Mouse (Mus musculus): ENCODE measurements around the gene Ccpg1os. TPM values are rescaled to one million over a fixed set of nuclear protein-coding genes. Genes with fewer than 3 reads are reported as not detected.

The Ccpg1os gene
- polyA plus RNA-seq, 1 experiment from 2014 or later, result 19.7 TPM

- H3K9ac ChIP-seq (ENCODE audit: low read length), result no peak overlapping the region
- H3K4me3 ChIP-seq (ENCODE audit: low read depth, low read length), result no peak overlapping the region
- ATAC-seq (ENCODE audit: insufficient read depth, low FRiP score, low TSS enrichment) (no peak), DNase-seq (ENCODE audit: low spot score) (no peak)
- H3K4me2 ChIP-seq (ENCODE audit: low read depth), result no peak overlapping the region
- no peaks in the 10 kb centered on the region for H3K36me3 ChIP-seq (ENCODE audit: control insufficient read depth, insufficient read depth, low read length)
- H3K9me3 ChIP-seq (ENCODE audit: control insufficient read depth, low read length), result no peaks in the 10 kb centered on the region
- H3K4me1 ChIP-seq (ENCODE audit: control insufficient read depth, insufficient read depth, low read length), result no peaks in the 10 kb centered on the region
- WGBS, result 85% methylated on average over 4 of the region's 4 CpGs
- H3K27ac ChIP-seq (ENCODE audit: low read depth, low read length), result no peak overlapping the region
- no peaks in the 10 kb centered on the region for H3K27me3 ChIP-seq (ENCODE audit: control insufficient read depth, insufficient read depth, low read length)
Measured at GRCm38 (mm10) chr9:73012629-73013028, 27.4 kb upstream of the Ccpg1os start.

DNA sequence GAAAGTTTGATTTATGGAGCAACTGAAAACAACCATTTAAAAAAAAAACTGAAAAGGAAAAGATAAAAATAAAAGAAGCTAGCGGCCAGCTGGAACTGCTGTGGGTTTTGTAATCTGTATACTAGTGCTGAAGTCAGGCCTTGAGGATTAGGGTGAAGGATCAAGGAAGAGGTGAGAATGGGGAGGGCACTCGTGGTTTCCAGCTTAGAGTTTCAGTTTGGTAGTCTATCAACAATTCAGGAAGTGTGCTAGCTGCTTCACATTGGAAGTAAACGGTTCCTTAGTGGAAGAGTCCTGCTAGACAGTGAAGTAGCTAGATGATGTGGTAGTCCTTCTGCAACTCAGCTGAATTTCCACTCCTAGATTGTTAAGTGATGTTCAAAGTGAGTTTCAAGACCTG is 23.2 kb upstream of the Ccpg1os start:
- Histone ChIP-seq H3K27me3 (ENCODE audit: control insufficient read depth, insufficient read depth, low read length) (no peaks in the 10 kb centered on the region), H3K36me3 (ENCODE audit: control insufficient read depth, insufficient read depth, low read length) (no peaks in the 10 kb centered on the region), H3K4me3 (ENCODE audit: low read depth, low read length) (no peak overlapping the region), H3K4me2 (ENCODE audit: low read depth) (no peak overlapping the region), H3K9ac (ENCODE audit: low read length) (no peak overlapping the region), H3K4me1 (ENCODE audit: control insufficient read depth, insufficient read depth, low read length) (no peaks in the 10 kb centered on the region), H3K9me3 (ENCODE audit: control insufficient read depth, low read length) (no peaks in the 10 kb centered on the region), H3K27ac (ENCODE audit: low read depth, low read length) (no peak overlapping the region)
- no peak for ATAC-seq (ENCODE audit: insufficient read depth, low FRiP score, low TSS enrichment)
- no peak for DNase-seq (ENCODE audit: low spot score)
- 79% methylated on average over 3 of the region's 3 CpGs for WGBS

DNA sequence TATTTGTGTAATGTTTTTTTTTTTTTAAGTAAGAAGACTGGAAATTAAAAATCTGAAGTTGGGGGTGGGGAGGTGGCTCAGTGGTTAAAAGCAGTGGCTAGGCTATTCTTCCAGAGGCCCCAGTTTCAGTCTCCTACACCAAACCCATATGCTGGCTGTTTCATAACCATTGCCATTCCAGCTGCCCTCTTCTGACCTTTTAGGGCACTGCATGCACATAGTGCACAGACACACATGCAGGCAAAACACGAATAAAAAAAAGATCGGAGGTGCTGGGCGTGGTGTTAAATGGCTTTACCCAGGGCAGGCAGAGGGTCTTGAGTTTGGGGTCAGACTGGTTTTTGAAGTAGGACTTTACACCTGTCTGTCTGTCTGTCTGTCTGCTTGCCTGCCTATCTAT is 21.0 kb upstream of the Ccpg1os start:
- no peak overlapping the region for H3K9ac ChIP-seq (ENCODE audit: low read length)
- DNase-seq (ENCODE audit: low spot score), result no peak
- no peaks in the 10 kb centered on the region for H3K9me3 ChIP-seq (ENCODE audit: control insufficient read depth, low read length)
- H3K4me1 ChIP-seq (ENCODE audit: control insufficient read depth, insufficient read depth, low read length), result no peaks in the 10 kb centered on the region
- H3K27ac ChIP-seq (ENCODE audit: low read depth, low read length), result no peak overlapping the region
- no peaks in the 10 kb centered on the region for H3K36me3 ChIP-seq (ENCODE audit: control insufficient read depth, insufficient read depth, low read length)
- WGBS, result 93% methylated on average over 3 of the region's 3 CpGs
- H3K27me3 ChIP-seq (ENCODE audit: control insufficient read depth, insufficient read depth, low read length), result no peaks in the 10 kb centered on the region
- H3K4me3 ChIP-seq (ENCODE audit: low read depth, low read length), result no peak overlapping the region
- no peak for ATAC-seq (ENCODE audit: insufficient read depth, low FRiP score, low TSS enrichment)
- no peak overlapping the region for H3K4me2 ChIP-seq (ENCODE audit: low read depth)

DNA sequence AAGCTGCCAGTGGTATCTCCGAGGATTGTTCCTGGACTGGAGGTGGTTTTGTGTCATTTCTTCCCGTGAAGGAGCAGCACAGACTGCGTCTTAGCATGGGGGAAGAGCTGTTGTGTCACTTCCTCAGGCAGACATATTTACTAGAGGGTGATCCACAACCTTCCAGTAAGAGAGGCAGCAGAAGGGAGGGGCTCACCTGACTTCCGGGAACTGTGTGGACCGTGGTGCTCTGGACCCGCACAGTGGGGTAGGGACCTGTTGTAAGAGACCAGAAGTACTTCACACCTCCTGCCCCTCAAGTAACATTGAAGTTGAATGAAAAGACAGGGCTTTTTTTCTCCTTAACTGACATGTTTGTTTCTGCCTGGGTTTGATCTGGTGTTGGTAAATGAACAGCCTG is 19.9 kb upstream of the Ccpg1os start:
- Histone ChIP-seq H3K4me2 (ENCODE audit: low read depth) (no peak overlapping the region), H3K4me3 (ENCODE audit: low read depth, low read length) (no peak overlapping the region), H3K4me1 (ENCODE audit: control insufficient read depth, insufficient read depth, low read length) (no peaks in the 10 kb centered on the region), H3K9me3 (ENCODE audit: control insufficient read depth, low read length) (no peaks in the 10 kb centered on the region), H3K36me3 (ENCODE audit: control insufficient read depth, insufficient read depth, low read length) (no peaks in the 10 kb centered on the region), H3K9ac (ENCODE audit: low read length) (no peak overlapping the region), H3K27ac (ENCODE audit: low read depth, low read length) (no peak overlapping the region), H3K27me3 (ENCODE audit: control insufficient read depth, insufficient read depth, low read length) (no peaks in the 10 kb centered on the region)
- ATAC-seq (ENCODE audit: insufficient read depth, low FRiP score, low TSS enrichment) (no peak), DNase-seq (ENCODE audit: low spot score) (no peak)
- 88% methylated on average over 6 of the region's 6 CpGs for WGBS

DNA sequence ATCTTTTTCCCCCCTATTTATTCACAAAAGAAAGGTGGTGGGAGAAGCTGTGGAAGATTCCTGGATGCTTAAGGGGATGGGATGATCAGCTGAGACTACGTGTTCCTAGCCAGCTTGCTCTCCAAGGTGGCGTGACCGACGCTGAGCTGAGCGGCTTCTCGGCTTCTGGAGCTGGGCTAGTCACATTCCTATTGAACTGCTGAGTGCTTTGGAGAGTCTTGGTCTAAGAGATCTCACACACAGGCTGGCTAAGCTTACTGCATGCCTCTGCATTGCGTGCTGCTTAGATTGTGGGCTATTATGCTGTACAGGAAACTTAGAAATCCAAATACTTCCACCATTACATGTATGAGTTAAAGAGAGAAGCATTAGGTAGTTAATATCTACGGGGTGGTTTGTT is 18.9 kb upstream of the Ccpg1os start:
- Histone ChIP-seq H3K4me3 (ENCODE audit: low read depth, low read length) (no peak overlapping the region), H3K9ac (ENCODE audit: low read length) (no peak overlapping the region), H3K27ac (ENCODE audit: low read depth, low read length) (no peak overlapping the region), H3K4me2 (ENCODE audit: low read depth) (no peak overlapping the region), H3K36me3 (ENCODE audit: control insufficient read depth, insufficient read depth, low read length) (no peaks in the 10 kb centered on the region), H3K4me1 (ENCODE audit: control insufficient read depth, insufficient read depth, low read length) (no peaks in the 10 kb centered on the region), H3K27me3 (ENCODE audit: control insufficient read depth, insufficient read depth, low read length) (no peaks in the 10 kb centered on the region), H3K9me3 (ENCODE audit: control insufficient read depth, low read length) (no peaks in the 10 kb centered on the region)
- ATAC-seq (ENCODE audit: insufficient read depth, low FRiP score, low TSS enrichment), result no peak
- no peak for DNase-seq (ENCODE audit: low spot score)
- WGBS, result 86% methylated on average over 8 of the region's 8 CpGs

- no peak for DNase-seq (ENCODE audit: low spot score)
- H3K9ac ChIP-seq (ENCODE audit: low read length), result no peak overlapping the region
- no peaks in the 10 kb centered on the region for H3K36me3 ChIP-seq (ENCODE audit: control insufficient read depth, insufficient read depth, low read length)
- no peak overlapping the region for H3K27ac ChIP-seq (ENCODE audit: low read depth, low read length)
- no peak overlapping the region for H3K4me2 ChIP-seq (ENCODE audit: low read depth)
- ATAC-seq (ENCODE audit: insufficient read depth, low FRiP score, low TSS enrichment), result no peak
- H3K4me3 ChIP-seq (ENCODE audit: low read depth, low read length), result no peak overlapping the region
- no peaks in the 10 kb centered on the region for H3K4me1 ChIP-seq (ENCODE audit: control insufficient read depth, insufficient read depth, low read length)
- H3K9me3 ChIP-seq (ENCODE audit: control insufficient read depth, low read length), result no peaks in the 10 kb centered on the region
- WGBS, result 74% methylated on average over 3 of the region's 3 CpGs
- no peaks in the 10 kb centered on the region for H3K27me3 ChIP-seq (ENCODE audit: control insufficient read depth, insufficient read depth, low read length)
Measured at GRCm38 (mm10) chr9:73002177-73002576, 17.0 kb upstream of the Ccpg1os start.

- Histone ChIP-seq H3K4me3 (ENCODE audit: low read depth, low read length) (no peak overlapping the region), H3K9me3 (ENCODE audit: control insufficient read depth, low read length) (no peaks in the 10 kb centered on the region), H3K27ac (ENCODE audit: low read depth, low read length) (no peak overlapping the region), H3K4me2 (ENCODE audit: low read depth) (no peak overlapping the region), H3K27me3 (ENCODE audit: control insufficient read depth, insufficient read depth, low read length) (no peaks in the 10 kb centered on the region), H3K4me1 (ENCODE audit: control insufficient read depth, insufficient read depth, low read length) (no peaks in the 10 kb centered on the region), H3K9ac (ENCODE audit: low read length) (no peak overlapping the region), H3K36me3 (ENCODE audit: control insufficient read depth, insufficient read depth, low read length) (no peaks in the 10 kb centered on the region)
- DNase-seq (ENCODE audit: low spot score), result no peak
- WGBS, result 90% methylated on average over 13 of the region's 13 CpGs
- ATAC-seq (ENCODE audit: insufficient read depth, low FRiP score, low TSS enrichment), result no peak
Measured at GRCm38 (mm10) chr9:73001314-73002011, 16.3 kb upstream of the Ccpg1os start.

DNA sequence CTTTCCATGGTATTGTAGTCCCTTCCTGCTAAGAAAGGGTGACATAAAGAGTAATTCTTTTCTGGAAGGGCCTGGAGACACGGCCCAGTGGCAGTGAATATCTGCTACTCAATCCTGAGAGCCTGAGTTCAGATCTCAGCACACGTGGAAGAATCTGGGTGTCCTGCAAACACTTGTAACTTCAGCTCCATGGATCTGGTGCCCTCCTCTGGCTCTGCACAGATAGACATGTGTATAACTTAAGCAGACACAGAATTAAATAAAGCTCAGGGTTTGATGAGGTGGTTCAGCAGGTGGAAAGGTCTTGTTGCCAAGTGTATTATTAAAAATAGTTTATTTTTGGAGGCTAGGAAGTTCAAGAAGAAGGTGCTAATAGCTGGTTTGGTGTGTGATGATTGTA is 15.3 kb upstream of the Ccpg1os start:
- Histone ChIP-seq H3K9ac (ENCODE audit: low read length) (no peak overlapping the region), H3K9me3 (ENCODE audit: control insufficient read depth, low read length) (no peaks in the 10 kb centered on the region), H3K4me1 (ENCODE audit: control insufficient read depth, insufficient read depth, low read length) (no peaks in the 10 kb centered on the region), H3K36me3 (ENCODE audit: control insufficient read depth, insufficient read depth, low read length) (no peaks in the 10 kb centered on the region), H3K4me2 (ENCODE audit: low read depth) (no peak overlapping the region), H3K27ac (ENCODE audit: low read depth, low read length) (no peak overlapping the region), H3K4me3 (ENCODE audit: low read depth, low read length) (no peak overlapping the region), H3K27me3 (ENCODE audit: control insufficient read depth, insufficient read depth, low read length) (no peaks in the 10 kb centered on the region)
- 71% methylated on average over 2 of the region's 2 CpGs for WGBS
- ATAC-seq (ENCODE audit: insufficient read depth, low FRiP score, low TSS enrichment) (no peak), DNase-seq (ENCODE audit: low spot score) (no peak)

GRCm38 (mm10) chr9:72996806-72997205 is 11.6 kb upstream of the Ccpg1os start:
- no peak overlapping the region for H3K4me3 ChIP-seq (ENCODE audit: low read depth, low read length)
- H3K36me3 ChIP-seq (ENCODE audit: control insufficient read depth, insufficient read depth, low read length), result no peaks in the 10 kb centered on the region
- no peak overlapping the region for H3K27ac ChIP-seq (ENCODE audit: low read depth, low read length)
- no peaks in the 10 kb centered on the region for H3K9me3 ChIP-seq (ENCODE audit: control insufficient read depth, low read length)
- H3K4me2 ChIP-seq (ENCODE audit: low read depth), result no peak overlapping the region
- no peaks in the 10 kb centered on the region for H3K27me3 ChIP-seq (ENCODE audit: control insufficient read depth, insufficient read depth, low read length)
- DNase-seq (ENCODE audit: low spot score) (no peak), ATAC-seq (ENCODE audit: insufficient read depth, low FRiP score, low TSS enrichment) (no peak)
- WGBS, result 63% methylated on average over 7 of the region's 7 CpGs
- H3K9ac ChIP-seq (ENCODE audit: low read length), result no peak overlapping the region
- no peaks in the 10 kb centered on the region for H3K4me1 ChIP-seq (ENCODE audit: control insufficient read depth, insufficient read depth, low read length)

All from neural tube, embryonic 11.5 days (tissue).